Mouse (Mus musculus): ENCODE measurements around the gene Mrpl9.

The Mrpl9 gene

GRCm38 (mm10) chr3:94465632-94466430 lies 22.7 kb downstream of the Mrpl9 start:
- no peak for DNase-seq

GRCm38 (mm10) chr3:94468931-94469330 lies 25.8 kb downstream of the Mrpl9 start:
- no peak for DNase-seq

GRCm38 (mm10) chr3:94472447-94473114 lies 29.5 kb downstream of the Mrpl9 start:
- peak; percentile 13 for DNase-seq

- DNase-seq = no peak
These were observed 30.0 kb downstream of the Mrpl9 start for GRCm38 (mm10) chr3:94473115-94473505.

- DNase-seq = no peak
These were observed 30.6 kb downstream of the Mrpl9 start for GRCm38 (mm10) chr3:94473567-94474232.

GRCm38 (mm10) chr3:94476301-94477035 lies 33.4 kb downstream of the Mrpl9 start:
- DNase-seq = peak; percentile 53

- DNase-seq = no peak
These were observed 34.3 kb downstream of the Mrpl9 start for GRCm38 (mm10) chr3:94477444-94477843.

- DNase-seq = no peak
These were observed 34.9 kb downstream of the Mrpl9 start, which contains the start of gene Celf3 for GRCm38 (mm10) chr3:94477981-94478422. TSS of gene Celf3 (plus strand) at chr3:94478295.

GRCm38 (mm10) chr3:94478591-94479169 lies 35.6 kb downstream of the Mrpl9 start:
- DNase-seq = no peak

- no peak for DNase-seq
These were observed 36.4 kb downstream of the Mrpl9 start for GRCm38 (mm10) chr3:94479564-94479963.

GRCm38 (mm10) chr3:94480291-94480884 lies 37.3 kb downstream of the Mrpl9 start, which contains the start of gene Riiad1:
TSS of gene Riiad1 (minus strand) at chr3:94480341.
- no peak for DNase-seq

GRCm38 (mm10) chr3:94481429-94481828 lies 38.3 kb downstream of the Mrpl9 start:
- DNase-seq = no peak

- no peak for DNase-seq
These were observed 39.8 kb downstream of the Mrpl9 start for GRCm38 (mm10) chr3:94482764-94483385.

- DNase-seq = no peak
These were observed 40.8 kb downstream of the Mrpl9 start for GRCm38 (mm10) chr3:94483790-94484439.

- no peak for DNase-seq
These were observed 42.8 kb downstream of the Mrpl9 start for GRCm38 (mm10) chr3:94485922-94486321.

- DNase-seq = no peak
These were observed 44.5 kb downstream of the Mrpl9 start for GRCm38 (mm10) chr3:94487581-94487980.

- no peak for DNase-seq
These were observed 54.0 kb downstream of the Mrpl9 start for GRCm38 (mm10) chr3:94497162-94497561.

Measured in kidney, adult 9 months (tissue).